Mouse (Mus musculus) midbrain, embryonic 10.5 days (tissue): Measurements from ENCODE around the gene Syne1. TPM values are rescaled to one million over a fixed set of nuclear protein-coding genes. Genes with fewer than 3 reads are reported as not detected.

ENCODE experiments used
- DNase-seq: peaks from one replicate; pipeline ENCODE4 v3.0.0-alpha.2; 2017; ENCODE audit warnings: low spot score
- H3K27ac ChIP-seq: fragments of 300-500 bp; sonication (generic); replicated peaks from 2 replicates; pipeline ENCODE4 v1.5.1; 2016; ENCODE audit warnings: mild to moderate bottlenecking
- H3K27me3 ChIP-seq: fragments of 300-500 bp; sonication (generic); 2 replicates; pipeline ENCODE4 v1.6.1; 2016; ENCODE audit warnings: low read depth, mild to moderate bottlenecking; ENCODE audit not compliant: poor library complexity, severe bottlenecking
- H3K36me3 ChIP-seq: fragments of 300-500 bp; sonication (generic); 2 replicates; pipeline ENCODE4 v1.6.1; 2016; ENCODE audit warnings: mild to moderate bottlenecking, moderate library complexity
- H3K4me1 ChIP-seq: fragments of 300-500 bp; sonication (generic); 2 replicates; pipeline ENCODE4 v1.6.1; 2016
- H3K4me3 ChIP-seq: fragments of 300-500 bp; sonication (generic); 2 replicates; pipeline ENCODE4 v1.5.1; 2016; ENCODE audit warnings: mild to moderate bottlenecking, moderate library complexity
- H3K9me3 ChIP-seq: fragments of 300-500 bp; sonication (generic); replicated peaks from 2 replicates; pipeline ENCODE4 v1.6.1; 2016; ENCODE audit warnings: mild to moderate bottlenecking
- WGBS: fragments of 180-500 bp; shearing (Covaris S2); methylation state at CpG from one replicate; pipeline ENCODE4 v1.1.7; 2016; 5-methylcytosine and 5-hydroxymethylcytosine counted together
- polyA plus RNA-seq: library from polyadenylated mRNA; unstranded; fragments of >200 nt; fragmentation: Nextera tagmentation; extraction: Ambion mirVana; gene quantifications from 2 replicates; pipeline ENCODE4 v1.2.1, GENCODE M21; 2016

Syne1 gene
- polyA plus RNA-seq: 1.6 and 2.9 TPM in 2 replicates

DNA sequence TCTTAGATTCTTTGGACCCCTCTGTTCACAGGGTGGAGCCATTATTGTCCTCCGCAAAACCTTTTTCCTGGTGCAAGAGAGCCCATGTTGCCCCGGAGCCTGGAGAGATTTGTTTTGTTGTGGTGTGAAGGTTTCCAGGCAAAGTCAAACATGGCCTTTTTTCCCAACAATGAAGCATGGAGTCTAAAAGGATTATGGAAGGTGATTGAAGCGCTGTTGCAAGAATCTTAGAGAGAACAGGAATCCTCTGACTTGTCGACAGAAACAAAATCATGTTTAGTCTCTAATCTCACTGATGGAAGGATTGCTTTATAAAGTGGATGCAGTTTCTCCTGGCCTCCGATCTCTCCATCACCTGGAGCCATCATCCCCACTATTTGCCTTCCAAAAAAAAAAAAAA, at the start of gene Syne1:
Syne1 (minus strand) TSS at position 101 of the 400 bp plus-strand sequence.
- Histone ChIP-seq H3K4me3 (peak within 1 kb of the TSS; percentile 71), H3K4me1 (peaks cover 16% of the 10 kb centered on the region), H3K36me3 (no peaks in the 10 kb centered on the region), H3K9me3 (no peaks in the 10 kb centered on the region), H3K27me3 (peaks cover 11% of the 10 kb centered on the region; the same call in 1 of the 2 replicates), H3K27ac (peak within 1 kb of the TSS; percentile 68)
- no peak for DNase-seq
- 45% methylated on average over 5 of the region's 5 CpGs for WGBS

DNA sequence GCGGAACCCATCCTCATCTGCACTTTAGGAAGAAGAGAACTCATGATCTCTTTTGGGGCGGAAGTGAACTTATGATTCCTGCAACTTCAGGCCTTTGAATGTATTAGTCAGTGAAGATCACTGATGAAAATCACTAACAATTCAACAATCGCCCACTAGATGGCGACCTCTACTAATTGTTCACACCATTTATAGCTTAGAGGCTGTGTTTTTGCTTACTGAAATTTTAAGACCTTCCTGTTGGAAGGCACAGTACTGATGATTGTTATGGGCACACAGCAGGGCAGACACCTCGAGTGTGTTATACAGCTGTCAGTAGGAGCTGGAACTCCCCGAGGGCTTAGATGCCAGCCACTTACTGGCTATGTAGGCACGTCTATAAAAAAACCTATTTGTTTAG, 48.8 kb upstream of the Syne1 start:
- peak; percentile 42 for DNase-seq

DNA sequence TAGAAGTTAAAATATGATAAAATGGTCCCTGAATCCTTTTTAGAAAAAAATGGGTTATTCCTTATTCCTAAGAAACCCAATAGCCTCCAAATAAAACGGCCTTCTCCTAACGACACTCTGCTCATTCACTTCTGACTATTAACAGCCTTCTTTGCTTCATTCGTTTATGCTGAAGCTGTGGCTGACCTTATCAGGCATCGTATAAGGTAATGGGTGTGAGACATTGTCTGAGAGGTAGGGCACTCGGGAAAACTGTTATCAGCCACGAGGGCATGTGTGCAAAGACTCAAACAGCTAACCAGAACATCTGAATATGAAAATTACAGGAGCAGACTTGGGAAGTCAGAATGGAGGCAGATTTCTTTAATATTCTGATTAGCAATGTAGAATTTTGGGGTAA, 45.3 kb upstream of the Syne1 start:
- no peaks in the 10 kb centered on the region for H3K27me3 ChIP-seq
- 84% methylated on average over 6 of the region's 6 CpGs for WGBS
- H3K36me3 ChIP-seq: no peaks in the 10 kb centered on the region
- H3K4me1 ChIP-seq: no peaks in the 10 kb centered on the region
- H3K4me3 ChIP-seq: no peak overlapping the region
- H3K27ac ChIP-seq: no peak overlapping the region
- no peak for DNase-seq
- no peaks in the 10 kb centered on the region for H3K9me3 ChIP-seq

More for the DNA sequence above, 48.8 kb upstream of the Syne1 start:
- Histone ChIP-seq H3K27me3 (no peaks in the 10 kb centered on the region), H3K27ac (no peak overlapping the region), H3K9me3 (no peaks in the 10 kb centered on the region), H3K4me1 (no peaks in the 10 kb centered on the region), H3K36me3 (no peaks in the 10 kb centered on the region), H3K4me3 (no peak overlapping the region)
- 26% methylated on average over 7 of the region's 7 CpGs for WGBS

DNA sequence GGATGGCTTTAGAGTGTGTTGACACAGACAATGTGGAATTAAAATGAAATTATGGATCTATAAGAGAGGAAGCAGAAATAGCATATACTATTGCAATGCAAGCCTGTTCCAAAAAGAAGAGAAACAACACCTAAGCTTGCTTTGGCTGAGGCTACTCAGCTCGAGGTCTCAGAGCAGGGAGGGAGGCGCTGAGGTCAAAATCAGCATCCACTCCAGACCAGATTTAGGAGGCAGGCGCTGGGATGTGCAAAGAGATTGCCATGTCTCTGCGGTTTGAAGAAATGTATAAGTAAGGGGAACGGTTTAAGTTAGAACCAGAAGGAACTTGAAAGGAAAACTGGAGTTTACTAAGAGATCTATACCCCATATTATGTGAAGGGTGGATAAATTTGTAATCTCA, 43.2 kb upstream of the Syne1 start:
- Histone ChIP-seq H3K4me3 (no peak overlapping the region), H3K4me1 (no peaks in the 10 kb centered on the region), H3K27ac (no peak overlapping the region), H3K9me3 (no peaks in the 10 kb centered on the region), H3K36me3 (no peaks in the 10 kb centered on the region), H3K27me3 (no peaks in the 10 kb centered on the region)
- no peak for DNase-seq
- WGBS: 72% methylated on average over 5 of the region's 5 CpGs

DNA sequence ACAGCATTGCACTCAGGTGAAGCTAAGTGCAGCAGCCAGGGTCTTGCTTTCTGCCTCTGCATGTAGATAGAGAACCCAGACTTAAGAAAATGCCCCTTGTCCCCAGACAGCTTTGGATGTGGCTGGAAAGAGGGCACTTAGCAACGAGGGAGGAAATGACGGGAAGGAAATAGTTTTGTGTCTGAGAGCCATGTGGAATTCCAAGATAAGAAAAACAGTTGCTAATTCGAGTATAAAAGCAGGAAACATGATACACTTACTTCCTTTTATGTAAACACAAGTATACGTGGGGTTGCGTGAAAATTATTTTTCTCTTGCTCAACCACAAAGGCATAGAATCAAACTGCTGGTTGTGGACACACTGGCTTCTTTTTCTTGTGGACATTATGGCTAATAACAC, 42.2 kb upstream of the Syne1 start, which contains the start of gene Myct1:
Myct1 (plus strand) TSS at position 312 of the 400 bp plus-strand sequence.
- no peaks in the 10 kb centered on the region for H3K4me1 ChIP-seq
- H3K9me3 ChIP-seq: no peaks in the 10 kb centered on the region
- 73% methylated on average over 5 of the region's 5 CpGs for WGBS
- H3K36me3 ChIP-seq: no peaks in the 10 kb centered on the region
- H3K27me3 ChIP-seq: no peaks in the 10 kb centered on the region
- no peak for DNase-seq
- H3K27ac ChIP-seq: no peak within 1 kb of the TSS
- H3K4me3 ChIP-seq: no peak within 1 kb of the TSS

DNA sequence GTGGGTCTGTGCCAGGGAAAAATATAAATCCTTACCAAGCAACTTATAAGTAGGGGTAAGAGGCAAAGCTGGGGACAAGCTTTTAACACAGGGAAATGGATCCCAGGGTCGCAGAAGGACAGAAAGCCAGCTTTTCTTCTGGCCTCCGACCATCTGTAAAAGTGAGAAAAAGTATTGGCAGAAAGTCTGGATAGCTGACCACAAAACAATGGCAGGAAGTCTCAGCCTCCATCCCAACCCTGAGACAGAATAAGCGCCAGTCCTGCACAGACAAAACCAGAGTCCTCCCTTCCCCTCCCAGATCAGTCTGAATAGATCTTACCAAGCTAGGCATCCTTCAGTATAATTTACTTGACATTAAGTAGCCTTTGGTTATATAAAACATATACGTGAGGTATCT, 40.7 kb upstream of the Syne1 start:
- DNase-seq: no peak
- H3K27ac ChIP-seq: no peak overlapping the region
- H3K9me3 ChIP-seq: no peaks in the 10 kb centered on the region
- H3K27me3 ChIP-seq: no peaks in the 10 kb centered on the region
- WGBS: 81% methylated on average over 4 of the region's 4 CpGs
- no peaks in the 10 kb centered on the region for H3K4me1 ChIP-seq
- H3K36me3 ChIP-seq: no peaks in the 10 kb centered on the region
- H3K4me3 ChIP-seq: no peak overlapping the region

DNA sequence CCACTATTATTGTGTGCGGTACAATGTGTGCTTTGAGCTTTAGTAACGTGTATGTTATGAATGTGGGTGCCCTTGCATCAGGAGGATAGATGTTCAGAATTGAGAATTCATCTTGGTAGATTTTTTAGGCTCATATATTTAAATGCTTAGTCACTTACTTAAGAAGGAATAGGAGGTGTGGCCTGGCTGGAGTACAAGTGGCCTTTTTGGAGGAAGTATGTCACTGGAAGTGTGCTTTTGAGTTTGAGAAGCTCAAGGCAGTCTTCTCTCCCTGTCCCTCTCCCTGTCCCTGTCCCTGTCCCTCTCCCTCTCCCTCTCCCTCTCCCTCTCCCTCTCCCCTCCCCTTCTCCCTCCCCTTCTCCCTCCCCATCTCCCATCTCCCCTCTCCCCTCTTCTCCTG, 39.8 kb upstream of the Syne1 start:
- H3K36me3 ChIP-seq: no peaks in the 10 kb centered on the region
- no peak overlapping the region for H3K27ac ChIP-seq
- H3K9me3 ChIP-seq: no peaks in the 10 kb centered on the region
- no peak overlapping the region for H3K4me3 ChIP-seq
- no peak for DNase-seq
- H3K4me1 ChIP-seq: no peaks in the 10 kb centered on the region
- WGBS: 81% methylated on average over 2 of the region's 2 CpGs
- H3K27me3 ChIP-seq: no peaks in the 10 kb centered on the region

DNA sequence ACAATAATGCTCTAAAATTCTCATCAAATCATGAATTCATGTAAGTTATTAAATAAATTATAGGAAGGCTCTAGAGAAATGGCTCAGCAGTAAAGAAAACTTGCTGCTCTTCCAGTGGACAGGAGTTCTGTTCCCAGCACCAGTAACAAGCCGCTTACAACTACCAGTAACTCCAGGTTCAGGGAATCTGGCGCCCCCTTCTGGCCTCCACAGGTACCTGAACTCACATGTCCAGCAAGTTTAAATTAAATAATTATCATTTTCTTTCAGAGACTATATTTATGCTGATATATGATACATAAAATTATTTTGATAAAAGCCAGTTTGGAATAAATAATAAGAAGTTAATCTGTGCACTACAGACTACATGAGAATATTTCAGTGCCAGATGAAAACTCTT, 22.0 kb upstream of the Syne1 start:
- DNase-seq: no peak
- no peaks in the 10 kb centered on the region for H3K27me3 ChIP-seq
- H3K27ac ChIP-seq: no peak overlapping the region
- H3K4me1 ChIP-seq: no peaks in the 10 kb centered on the region
- H3K36me3 ChIP-seq: no peaks in the 10 kb centered on the region
- H3K9me3 ChIP-seq: no peaks in the 10 kb centered on the region
- WGBS: 55% methylated on average over 2 of the region's 2 CpGs
- no peak overlapping the region for H3K4me3 ChIP-seq

DNA sequence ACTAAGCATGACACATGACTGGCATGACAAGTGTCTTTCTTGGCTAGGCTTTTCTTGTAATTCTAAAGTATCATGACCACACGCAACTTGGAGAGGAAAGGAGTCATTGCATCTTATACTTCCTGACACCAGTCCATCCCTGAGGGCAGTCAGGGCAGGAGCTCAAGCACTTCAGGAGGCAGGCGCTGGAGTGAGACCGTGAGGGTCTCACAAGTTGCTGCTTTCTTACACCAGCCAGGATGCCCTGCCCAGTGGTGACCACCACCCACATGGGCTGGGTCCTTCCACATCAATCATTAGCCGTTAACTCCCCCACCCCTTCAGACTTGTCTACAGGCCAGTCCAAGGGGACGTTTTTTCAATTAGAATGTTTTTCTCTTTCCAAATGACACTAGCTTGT, 20.1 kb upstream of the Syne1 start:
- 85% methylated on average over 5 of the region's 5 CpGs for WGBS

DNA sequence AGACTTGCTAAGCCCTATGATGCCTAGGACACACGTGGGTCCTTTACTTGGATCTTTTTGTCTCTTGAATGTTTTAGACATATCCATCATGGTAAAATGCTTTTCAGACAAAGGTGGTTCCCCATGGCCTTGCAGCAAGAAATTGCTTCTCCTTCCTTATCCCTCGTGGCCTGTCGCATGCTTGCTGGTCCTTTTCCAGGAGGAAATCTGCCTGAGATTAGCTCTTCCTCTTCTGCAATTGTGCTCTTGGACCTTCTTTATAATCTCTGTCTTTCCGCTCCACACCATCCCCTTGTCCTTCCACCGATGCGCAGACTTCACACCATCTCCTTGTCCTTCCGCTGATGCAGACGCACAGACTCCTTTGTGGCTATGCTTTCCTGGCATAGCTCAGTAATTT, 18.8 kb upstream of the Syne1 start:
- no peak for DNase-seq
- Histone ChIP-seq H3K9me3 (no peaks in the 10 kb centered on the region), H3K27ac (no peak overlapping the region), H3K4me1 (no peaks in the 10 kb centered on the region), H3K27me3 (no peaks in the 10 kb centered on the region), H3K4me3 (no peak overlapping the region), H3K36me3 (no peaks in the 10 kb centered on the region)
- 87% methylated on average over 8 of the region's 8 CpGs for WGBS

More for the DNA sequence above, 20.1 kb upstream of the Syne1 start:
- no peak for DNase-seq
- H3K36me3 ChIP-seq: no peaks in the 10 kb centered on the region
- no peak overlapping the region for H3K27ac ChIP-seq
- H3K27me3 ChIP-seq: no peaks in the 10 kb centered on the region
- no peak overlapping the region for H3K4me3 ChIP-seq
- H3K9me3 ChIP-seq: no peaks in the 10 kb centered on the region
- no peaks in the 10 kb centered on the region for H3K4me1 ChIP-seq

DNA sequence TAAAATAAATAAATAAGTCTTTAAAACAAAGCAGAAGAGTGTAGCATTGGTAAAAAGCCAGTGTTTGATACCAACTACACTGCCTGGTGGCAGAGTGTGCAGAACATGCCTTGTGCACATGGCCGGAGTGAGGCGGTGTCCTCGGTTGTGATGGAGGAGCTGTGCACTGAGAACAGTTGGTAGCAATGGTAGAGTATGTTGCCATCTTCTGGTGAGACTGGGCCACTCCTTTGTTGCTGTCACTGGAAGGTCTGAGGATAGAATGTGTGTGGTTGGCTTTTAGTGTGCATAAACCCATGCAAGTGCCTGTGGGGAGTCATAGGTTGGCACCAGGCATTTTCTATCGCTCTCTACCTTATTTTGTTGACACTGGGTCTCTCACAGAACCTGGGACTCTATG, 17.7 kb upstream of the Syne1 start:
- Histone ChIP-seq H3K27me3 (no peaks in the 10 kb centered on the region), H3K4me1 (no peaks in the 10 kb centered on the region), H3K27ac (no peak overlapping the region), H3K36me3 (no peaks in the 10 kb centered on the region), H3K4me3 (no peak overlapping the region), H3K9me3 (no peaks in the 10 kb centered on the region)
- WGBS: 86% methylated on average over 4 of the region's 4 CpGs
- no peak for DNase-seq

DNA sequence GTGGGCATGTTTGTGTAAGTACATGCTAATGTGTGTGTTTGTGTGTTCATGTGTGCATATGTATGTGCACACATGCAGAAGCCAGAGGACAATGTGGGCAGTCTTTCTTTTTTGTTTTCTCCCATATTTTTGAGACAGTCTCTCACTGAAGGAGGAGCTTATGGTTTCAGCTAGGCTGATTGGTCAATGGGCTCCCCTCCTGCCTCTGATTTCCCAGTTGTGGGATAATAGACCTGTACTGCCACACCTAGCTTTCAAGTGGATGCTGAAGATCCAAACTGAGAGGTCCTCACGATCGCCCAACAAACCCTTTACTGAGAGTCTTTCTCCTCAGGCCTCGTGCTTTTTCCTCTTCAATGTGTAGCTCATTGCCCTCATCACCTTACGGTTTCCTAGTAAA, 10.4 kb upstream of the Syne1 start:
- Histone ChIP-seq H3K27ac (no peak overlapping the region), H3K36me3 (no peaks in the 10 kb centered on the region), H3K4me1 (no peaks in the 10 kb centered on the region), H3K4me3 (no peak overlapping the region), H3K27me3 (no peaks in the 10 kb centered on the region), H3K9me3 (no peaks in the 10 kb centered on the region)
- DNase-seq: no peak
- 84% methylated on average over 4 of the region's 4 CpGs for WGBS

DNA sequence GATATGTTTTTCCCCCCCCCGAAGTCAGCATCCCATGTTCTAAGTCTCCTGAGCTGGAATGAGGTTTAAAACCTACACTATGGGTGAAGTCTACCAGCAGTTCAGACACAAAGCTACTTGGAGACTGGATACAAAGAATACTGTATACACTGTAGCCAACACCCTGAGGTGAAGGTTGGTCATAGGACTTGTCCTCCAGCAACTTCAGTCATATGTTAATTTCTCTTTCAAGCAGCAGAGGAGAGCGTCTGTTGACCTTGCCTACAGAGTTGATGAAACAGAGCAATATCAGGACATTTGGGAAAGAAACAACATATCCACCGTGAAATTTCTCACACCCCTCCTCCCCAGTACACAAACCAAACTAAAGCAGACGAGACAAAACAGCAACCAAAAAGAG, 9.2 kb upstream of the Syne1 start:
- H3K27ac ChIP-seq: no peak overlapping the region
- no peaks in the 10 kb centered on the region for H3K27me3 ChIP-seq
- H3K36me3 ChIP-seq: no peaks in the 10 kb centered on the region
- no peak overlapping the region for H3K4me3 ChIP-seq
- DNase-seq: no peak
- WGBS: 88% methylated on average over 4 of the region's 4 CpGs
- no peaks in the 10 kb centered on the region for H3K9me3 ChIP-seq
- no peaks in the 10 kb centered on the region for H3K4me1 ChIP-seq

DNA sequence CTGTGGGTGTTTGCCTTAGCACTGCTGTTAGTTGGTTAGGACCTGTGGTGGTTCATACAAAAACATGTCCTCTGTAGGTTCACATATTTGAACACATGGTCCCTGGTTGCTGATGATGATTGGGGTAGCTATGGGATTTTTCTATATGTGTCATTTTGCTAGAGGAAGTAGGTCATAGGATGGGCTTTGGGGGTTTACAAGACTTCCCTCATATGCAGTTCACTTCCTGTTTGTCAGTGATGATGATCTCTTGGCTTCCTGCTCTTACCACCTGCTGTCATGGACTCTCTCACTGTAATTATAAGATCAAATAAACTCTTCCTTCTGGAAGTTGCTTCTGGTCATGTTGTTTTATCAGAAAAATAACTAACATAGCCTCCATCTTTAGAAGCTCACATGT, 7.5 kb upstream of the Syne1 start:
- Histone ChIP-seq H3K36me3 (no peaks in the 10 kb centered on the region), H3K4me1 (no peaks in the 10 kb centered on the region), H3K27ac (no peak overlapping the region), H3K27me3 (no peaks in the 10 kb centered on the region), H3K4me3 (no peak overlapping the region), H3K9me3 (no peaks in the 10 kb centered on the region)
- DNase-seq: no peak
